ENCODE assay signal across 9 mouse cellular contexts in genomic region chr13:83571973-83572447, GRCm38 (mm10).
DNase-seq lines count a peak whose midpoint lies in the region; ATAC-seq lines count a peak whose summit lies in the region.
"Had no signal": no experiment of that assay in that cellular context is flagged by ENCODE, and none has a peak within 500 bp of the region (broad histone marks: within the 10 kb centered on the region; RNA-seq: fewer than 3 reads in every experiment).

No protein-coding gene starts in this region.

- 41% methylated on average over 7 of the region's 7 CpGs for WGBS in hindbrain, embryonic 10.5 days
- 39% methylated on average over 7 of the region's 7 CpGs for WGBS in hindbrain, embryonic 13.5 days
- WGBS in liver, embryonic 12.5 days (ENCODE audit: insufficient replicate concordance) = 8% methylated on average over 7 of the region's 7 CpGs

- H3K4me2 ChIP-seq in hindbrain, embryonic 13.5 days = no peak overlapping the region
- H3K4me2 ChIP-seq in liver, embryonic 12.5 days = peak overlapping the region; percentile 54
- H3K4me2 ChIP-seq: neural tube, embryonic 13.5 days had no signal

- peaks cover 18% of the 10 kb centered on the region for H3K4me1 ChIP-seq in hindbrain, embryonic 10.5 days (replicated peaks)
- H3K4me1 ChIP-seq in hindbrain, embryonic 13.5 days (replicated peaks) = peaks cover 20% of the 10 kb centered on the region
- H3K4me1 ChIP-seq in liver, embryonic 12.5 days = peaks cover 44% of the 10 kb centered on the region

- H3K4me3 ChIP-seq in hindbrain, embryonic 10.5 days = no peak overlapping the region
- H3K4me3 ChIP-seq in hindbrain, embryonic 13.5 days = no peak overlapping the region
- H3K4me3 ChIP-seq in liver, embryonic 12.5 days = peak overlapping the region; percentile 14; the same call in 1 of the 2 replicates
- H3K4me3 ChIP-seq: neural tube, embryonic 13.5 days had no signal

- no peak for DNase-seq in hindbrain, embryonic 10.5 days (ENCODE audit: low spot score)
- DNase-seq in CD8-positive naive resting alpha-beta T cell, adult 2 months (ENCODE audit: low read depth in 2 of 2, low spot score in 2 of 2) = peak; percentile 1 to 20
- peak; percentile 49 for DNase-seq in embryo, embryonic 10.5 days (ENCODE audit: low spot score)
- peak; percentile 63 to 73 for DNase-seq in heart, postnatal 36 days
- peak; percentile 47 for DNase-seq in spleen, adult 12 weeks (ENCODE audit: low spot score)
- no peak for DNase-seq in cerebellum, adult 9-11 months

- H3K9me3 ChIP-seq in hindbrain, embryonic 10.5 days = no peaks in the 10 kb centered on the region
- no peaks in the 10 kb centered on the region for H3K9me3 ChIP-seq in hindbrain, embryonic 13.5 days
- H3K9me3 ChIP-seq in liver, embryonic 12.5 days (replicated peaks) = no peaks in the 10 kb centered on the region
- H3K9me3 ChIP-seq: neural tube, embryonic 13.5 days had no signal

- 0 out of 2 replicates have a peak overlapping the region, but pooled peaks have one; percentile 12 for H3K27ac ChIP-seq in hindbrain, embryonic 10.5 days
- no peak overlapping the region for H3K27ac ChIP-seq in hindbrain, embryonic 13.5 days
- peak overlapping the region; percentile 31 for H3K27ac ChIP-seq in liver, embryonic 12.5 days
- H3K27ac ChIP-seq: neural tube, embryonic 13.5 days had no signal

- intact Hi-C loops in heart, postnatal 36 days (cut with DNase I) = loop anchor here (1.0 to 5.0 kb wide), 2 partner anchors 48 to 80 kb away; no protein-coding TSS in a partner anchor

- H3K36me3 ChIP-seq in hindbrain, embryonic 10.5 days = no peaks in the 10 kb centered on the region
- no peaks in the 10 kb centered on the region for H3K36me3 ChIP-seq in hindbrain, embryonic 13.5 days
- no peaks in the 10 kb centered on the region for H3K36me3 ChIP-seq in liver, embryonic 12.5 days
- H3K36me3 ChIP-seq: neural tube, embryonic 13.5 days had no signal

- H3K27me3 ChIP-seq in hindbrain, embryonic 10.5 days (ENCODE audit: insufficient read depth, poor library complexity, severe bottlenecking) = no peaks in the 10 kb centered on the region
- 0 out of 2 replicates have a peak, but pooled peaks cover 5% of the 10 kb centered on the region for H3K27me3 ChIP-seq in hindbrain, embryonic 13.5 days
- H3K27me3 ChIP-seq in liver, embryonic 12.5 days (replicated peaks) = no peaks in the 10 kb centered on the region

- H3K9ac ChIP-seq in hindbrain, embryonic 13.5 days = no peak overlapping the region
- peak overlapping the region; percentile 32; the same call in 1 of the 2 replicates for H3K9ac ChIP-seq in liver, embryonic 12.5 days
- H3K9ac ChIP-seq: neural tube, embryonic 13.5 days had no signal

- ATAC-seq in hindbrain, embryonic 13.5 days (ENCODE audit: low FRiP score) = no peak
- ATAC-seq in liver, embryonic 12.5 days = peak; percentile 85

Comparison
In these comparisons a context has a peak if more than half of its experiments do, and no peak if none do; other contexts are left out.
1. DNase-seq: peak in CD8-positive naive resting alpha-beta T cell, adult 2 months (2 of 2), embryo, embryonic 10.5 days (single experiment), heart, postnatal 36 days (2 of 2) and spleen, adult 12 weeks (single experiment); none in hindbrain, embryonic 10.5 days (single experiment) and cerebellum, adult 9-11 months (single experiment).